Mouse (Mus musculus) urinary bladder, postnatal 25 days (tissue): ENCODE measurements at regions not wholly inside any gene's neighbourhood (a gene's known extent, or its start where the extent isn't known, plus 50 kb on each side); places are given as distances from the start of the nearest gene placed in this dataset.

ENCODE experiments used
- DNase-seq: peaks from one replicate; pipeline ENCODE4 v3.0.0; 2022; ENCODE audit warnings: low spot score

GRCm38 (mm10) chr13:52049249-52049648, 202.8 kb downstream of the Gadd45g start:
- DNase-seq: no peak

- DNase-seq: no peak
Measured at GRCm38 (mm10) chr13:52055741-52056140, 209.3 kb downstream of the Gadd45g start.

- no peak for DNase-seq
Measured at GRCm38 (mm10) chr13:52057456-52057855, 211.0 kb downstream of the Gadd45g start.

DNA sequence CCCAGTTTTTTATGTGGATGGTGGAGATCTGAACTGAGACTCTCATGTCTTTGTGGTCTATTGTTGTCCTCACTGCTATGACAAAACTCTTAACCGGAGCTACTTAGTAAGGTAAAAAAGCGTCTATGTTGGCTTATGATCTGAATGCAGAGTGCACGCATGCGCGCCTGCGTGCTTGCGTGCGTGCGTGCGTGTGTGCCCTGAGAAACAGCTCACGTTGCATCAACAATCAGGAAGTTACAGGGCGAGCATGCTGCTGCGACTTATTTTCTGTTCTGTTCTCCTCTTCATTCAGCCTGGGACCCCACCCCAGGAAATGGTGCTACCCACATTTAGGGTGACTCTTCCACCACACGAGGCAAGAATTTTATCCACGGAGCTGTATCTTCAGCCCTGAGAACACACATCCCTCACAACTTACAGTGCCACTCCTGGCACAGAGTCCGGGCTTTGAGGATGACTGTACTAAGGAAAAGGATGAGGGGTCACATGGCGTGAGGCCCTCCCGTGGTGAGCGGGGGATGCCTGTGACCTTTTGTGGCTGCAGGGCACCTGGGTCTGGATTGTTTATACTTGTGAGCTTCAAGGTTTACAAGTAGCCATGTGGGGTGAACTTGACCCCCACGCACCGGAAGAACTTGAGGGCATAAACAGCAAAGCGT, 213.4 kb downstream of the Gadd45g start:
- no peak for DNase-seq

GRCm38 (mm10) chr13:52060418-52060870, 214.0 kb downstream of the Gadd45g start:
- DNase-seq: no peak

DNA sequence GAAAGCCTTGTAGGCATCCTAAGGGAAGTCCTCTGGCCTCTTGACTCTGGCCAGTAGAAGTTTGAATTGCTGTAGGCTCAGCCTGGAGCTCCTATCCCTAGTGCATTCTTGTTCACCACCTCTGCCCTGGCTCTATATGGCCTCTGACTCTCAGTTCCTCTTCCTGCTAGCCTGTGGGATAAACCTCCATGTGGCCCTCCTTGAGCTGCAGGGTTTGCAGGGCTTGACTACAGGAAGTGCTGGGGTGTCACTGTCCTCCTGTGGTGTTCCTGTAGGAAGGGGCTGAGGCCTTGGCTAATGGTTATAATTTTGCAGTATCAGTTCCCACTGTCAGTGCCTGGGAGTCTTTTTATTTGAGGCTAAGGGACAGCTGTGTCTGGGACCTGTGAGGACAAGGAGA, 215.0 kb downstream of the Gadd45g start:
- DNase-seq: no peak

DNA sequence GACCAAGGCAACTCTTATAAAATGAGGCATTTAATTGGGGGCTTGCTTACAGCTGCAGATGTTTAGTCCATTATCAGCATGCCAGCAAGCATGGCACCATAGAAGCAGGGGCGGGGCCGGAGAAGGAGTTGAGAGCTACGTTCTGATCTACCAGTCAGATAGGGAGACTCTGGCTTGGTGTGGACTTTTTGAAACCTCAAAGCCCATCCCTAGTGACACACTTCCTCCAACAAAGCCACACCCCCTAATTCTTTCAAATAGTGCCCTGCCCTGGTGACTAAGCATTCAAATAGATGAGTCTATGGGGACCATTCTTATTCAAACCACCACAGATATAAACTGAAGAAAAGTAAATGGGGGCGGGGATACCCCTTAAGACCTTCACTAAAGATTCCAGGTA, 215.4 kb downstream of the Gadd45g start:
- no peak for DNase-seq

DNA sequence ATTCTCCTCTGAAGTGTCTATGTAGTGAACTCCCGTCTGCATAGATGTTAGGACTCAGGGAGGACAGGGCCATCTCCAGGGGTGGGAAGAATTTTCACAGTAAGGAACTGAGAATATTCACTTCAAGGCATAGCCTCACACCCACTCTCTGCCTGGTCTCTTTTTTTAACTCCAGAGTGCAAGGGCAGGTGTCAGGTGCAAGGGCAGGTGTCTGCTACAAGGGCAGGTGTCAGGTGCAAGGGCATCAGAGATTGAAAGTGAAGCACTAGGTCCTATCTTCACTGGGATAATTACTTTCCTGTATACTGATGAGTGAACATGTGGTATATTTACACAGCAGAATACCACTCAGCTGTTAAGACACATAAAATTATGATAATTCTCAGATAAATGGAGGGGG, 216.1 kb downstream of the Gadd45g start:
- DNase-seq: no peak

- no peak for DNase-seq
Measured at GRCm38 (mm10) chr13:52065274-52065673, 218.8 kb downstream of the Gadd45g start.

GRCm38 (mm10) chr13:52065720-52066119, 219.2 kb downstream of the Gadd45g start:
- DNase-seq: no peak

GRCm38 (mm10) chr13:52067048-52067447, 220.6 kb downstream of the Gadd45g start:
- DNase-seq: no peak

DNA sequence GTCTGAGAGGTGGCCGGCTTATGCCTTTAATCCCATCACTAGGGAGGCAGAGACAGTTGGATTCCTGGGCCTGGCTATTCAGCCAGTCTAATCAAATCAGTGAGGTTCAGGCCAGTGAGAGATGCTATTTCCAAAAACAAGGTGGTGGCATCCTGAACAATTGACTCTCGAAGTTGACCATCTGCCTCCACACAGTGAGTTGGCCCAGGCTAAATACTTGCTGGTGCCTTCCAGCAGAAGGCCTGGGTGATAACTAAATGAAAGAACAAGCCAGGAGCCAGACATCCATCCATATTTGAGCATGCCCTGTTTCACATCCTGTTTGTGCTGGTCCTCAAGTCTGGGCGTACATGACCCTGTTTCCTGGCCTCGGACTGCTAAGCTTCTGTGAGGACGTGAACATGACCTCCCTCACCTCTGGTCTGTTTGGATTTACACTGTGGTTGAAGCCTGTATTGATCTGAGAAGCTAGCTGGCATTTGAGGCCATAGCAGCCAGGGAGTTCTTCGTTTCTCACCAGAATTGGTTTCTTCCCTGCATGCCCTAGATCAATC, 222.5 kb downstream of the Gadd45g start:
- DNase-seq: no peak

DNA sequence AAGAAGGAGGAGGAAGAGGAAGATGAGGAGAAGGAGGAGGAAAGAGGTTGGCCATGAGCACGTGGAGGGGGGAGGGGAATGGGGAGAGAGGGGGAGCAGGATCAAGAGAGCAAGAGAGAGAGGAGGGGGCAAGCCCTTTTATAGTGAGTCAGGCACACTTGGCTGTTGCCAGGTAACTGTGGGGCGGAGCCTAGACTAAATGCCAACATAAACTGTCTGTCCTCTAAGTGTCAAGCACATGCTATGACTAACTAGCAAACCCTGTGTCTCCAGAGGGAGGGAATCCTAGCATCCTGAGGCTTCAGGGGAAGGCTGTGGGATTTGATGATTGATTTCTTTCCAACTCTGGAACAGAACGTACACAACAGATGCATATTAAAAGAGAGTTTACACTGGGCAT, 223.2 kb downstream of the Gadd45g start:
- no peak for DNase-seq

- DNase-seq: no peak
Measured at GRCm38 (mm10) chr13:52070731-52071663, 224.5 kb downstream of the Gadd45g start.

GRCm38 (mm10) chr13:52077616-52078015, 231.1 kb downstream of the Gadd45g start:
- DNase-seq: no peak

- no peak for DNase-seq
Measured at GRCm38 (mm10) chr13:52078561-52078960, 232.1 kb downstream of the Gadd45g start.

- no peak for DNase-seq
Measured at GRCm38 (mm10) chr13:52079678-52080246, 233.3 kb downstream of the Gadd45g start.

DNA sequence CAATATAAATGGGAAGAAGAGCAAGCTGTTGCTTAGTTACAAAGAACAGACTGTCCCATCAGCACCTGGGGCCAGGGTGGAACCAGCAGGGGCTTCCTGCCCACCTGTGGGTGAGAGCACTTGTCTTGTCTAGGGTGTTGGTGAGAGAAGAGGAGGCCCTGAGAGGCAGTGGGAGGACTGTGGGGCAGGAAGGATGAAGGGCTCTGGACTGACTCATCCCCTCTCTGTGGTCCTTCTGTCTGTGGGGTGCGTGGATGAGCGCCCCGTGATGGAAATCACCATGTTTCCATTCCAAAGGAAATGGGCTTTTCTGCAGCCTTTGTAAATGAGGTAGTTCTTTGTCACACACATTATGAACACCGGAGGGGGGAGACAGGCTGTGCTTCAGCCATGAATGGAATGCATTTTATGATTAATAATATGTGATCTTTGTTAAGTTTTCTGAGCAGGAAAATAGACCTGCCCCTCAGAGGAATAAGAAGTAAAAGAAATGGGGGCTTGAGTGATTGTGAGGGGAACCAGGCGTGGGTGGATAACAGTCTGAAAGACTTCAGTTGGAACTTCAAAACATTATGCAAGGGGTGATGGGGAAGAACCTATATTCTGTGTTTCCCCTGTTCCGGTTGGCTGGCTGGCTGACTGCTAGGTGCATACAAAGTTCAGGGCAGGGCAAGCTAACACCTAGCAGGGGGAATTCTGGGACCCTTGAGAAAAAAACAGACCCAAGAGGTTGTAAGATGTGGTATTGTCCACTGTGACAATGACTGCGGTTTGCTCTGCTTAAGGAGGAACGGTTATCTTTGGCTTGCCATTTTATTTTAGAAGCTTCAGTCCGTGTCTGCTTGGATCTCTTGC, 237.3 kb downstream of the Gadd45g start:
- no peak for DNase-seq

GRCm38 (mm10) chr13:52085110-52085509, 238.6 kb downstream of the Gadd45g start:
- DNase-seq: no peak

DNA sequence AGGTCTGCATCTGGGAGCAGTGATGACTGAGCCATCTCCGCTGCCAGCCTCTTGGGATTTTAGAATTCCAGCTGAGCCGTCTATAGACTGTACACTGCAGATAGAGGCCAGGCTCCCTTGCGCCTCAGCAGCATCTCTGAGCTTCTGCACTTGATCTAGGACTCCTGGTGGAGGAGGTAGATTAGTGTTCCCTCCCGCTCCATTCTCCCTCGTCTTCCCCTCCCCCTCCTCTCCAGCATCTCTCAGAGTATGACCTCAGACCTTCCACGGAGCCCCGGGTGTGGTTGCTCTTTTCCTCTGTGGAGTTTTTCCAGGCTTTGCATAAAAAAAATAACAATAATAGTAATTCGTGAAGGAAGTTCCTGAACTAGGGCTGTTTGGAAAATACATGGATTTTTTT, 241.8 kb downstream of the Gadd45g start:
- DNase-seq: no peak

- DNase-seq: no peak
Measured at GRCm38 (mm10) chr13:52090365-52090764, 243.9 kb downstream of the Gadd45g start.

DNA sequence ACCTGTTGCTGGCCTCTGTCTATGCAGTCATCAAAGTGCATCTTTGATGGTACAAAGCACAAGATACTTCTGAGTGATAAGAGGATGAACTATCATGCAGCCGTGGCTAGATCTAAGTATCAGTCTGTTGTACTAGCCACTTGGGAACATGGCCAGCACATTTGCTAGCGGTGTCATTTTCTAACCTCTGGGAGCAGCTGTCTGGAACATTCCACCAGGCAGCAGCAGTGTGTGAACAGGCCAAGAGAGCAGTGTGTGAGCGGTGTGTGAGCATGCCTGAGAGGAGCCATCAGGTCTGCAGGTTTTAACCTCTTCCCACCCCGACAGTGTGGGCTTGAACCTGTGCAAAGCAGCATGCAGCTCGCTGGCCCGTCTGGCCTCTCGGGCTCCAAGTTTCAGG, 248.3 kb downstream of the Gadd45g start:
- no peak for DNase-seq
